Mouse (Mus musculus): ENCODE data around the gene Hyou1.

DNA sequence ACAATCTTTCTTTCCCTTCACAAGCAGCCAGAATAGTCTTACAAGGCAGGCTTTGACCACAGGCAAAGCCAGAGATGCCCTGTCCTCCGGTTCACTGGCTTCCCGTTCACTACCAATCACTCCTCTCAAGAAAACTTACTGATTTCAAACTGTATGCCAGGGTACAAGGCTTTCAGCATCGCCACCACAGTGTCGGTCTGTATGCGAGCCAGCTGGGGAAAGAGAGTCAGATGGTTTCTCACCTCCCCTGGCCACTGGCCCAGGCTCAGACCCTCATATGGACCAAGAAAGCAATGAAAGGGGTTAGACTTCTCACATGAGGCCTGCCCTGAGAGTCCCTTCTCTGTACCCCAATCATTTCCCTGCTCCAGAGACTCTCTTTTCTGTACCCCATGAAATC lies 37.8 kb upstream of the Hyou1 start:
- TF ChIP-seq CTCF (IDR thresholded peaks at IDR 0.05; ENCODE audit: low read depth, low read length) (no peak), POLR2A (IDR thresholded peaks at IDR 0.05; ENCODE audit: extremely low read depth, insufficient read depth, low read length) (no peak)

Measured in liver, adult 2 months (tissue).